Mouse (Mus musculus): ENCODE results near the gene Dnajb1. TPM values are rescaled to one million over a fixed set of nuclear protein-coding genes. Genes with fewer than 3 reads are reported as not detected.

Dnajb1 gene
- polyA plus RNA-seq, 1 experiment from 2014 or later = 69.6 TPM

DNA sequence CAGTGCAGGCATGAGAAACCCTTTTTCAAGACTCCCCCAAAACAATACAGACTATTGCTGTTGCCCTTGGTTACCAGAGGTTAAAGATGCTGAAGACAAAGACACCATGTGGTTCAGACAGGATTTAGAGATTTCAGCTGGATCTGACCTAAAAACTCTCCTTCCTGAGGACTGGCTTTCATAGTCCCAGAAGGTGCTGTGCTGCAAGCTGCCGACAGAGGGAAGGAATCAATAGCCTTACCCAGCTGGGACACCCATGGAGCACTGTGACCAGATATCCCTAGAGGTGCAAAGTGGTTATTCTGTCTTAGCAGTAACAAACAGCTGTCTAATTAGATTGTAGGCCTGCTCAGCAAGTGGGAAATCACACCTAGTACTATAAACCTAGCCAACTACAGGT lies 9.8 kb upstream of the Dnajb1 start:
- no peak overlapping the region for H3K4me3 ChIP-seq (replicated peaks; ENCODE audit: low read length)
- ATAC-seq (ENCODE audit: insufficient read depth, low FRiP score) = no peak
- no peak overlapping the region for H3K4me2 ChIP-seq (ENCODE audit: low read depth, low read length)
- no peak overlapping the region for H3K27ac ChIP-seq (ENCODE audit: low read length)
- no peaks in the 10 kb centered on the region for H3K36me3 ChIP-seq (ENCODE audit: control insufficient read depth, insufficient read depth, low read length)
- no peaks in the 10 kb centered on the region for H3K27me3 ChIP-seq (ENCODE audit: control insufficient read depth, insufficient read depth, low read length)
- peaks cover 8% of the 10 kb centered on the region; the same call in 1 of the 2 replicates for H3K4me1 ChIP-seq (ENCODE audit: control insufficient read depth, insufficient read depth, low read length)
- H3K9ac ChIP-seq (ENCODE audit: low read length) = no peak overlapping the region
- 25% methylated on average over 1 of the region's 1 CpGs for WGBS
- H3K9me3 ChIP-seq (replicated peaks; ENCODE audit: control insufficient read depth, low read length) = no peaks in the 10 kb centered on the region

DNA sequence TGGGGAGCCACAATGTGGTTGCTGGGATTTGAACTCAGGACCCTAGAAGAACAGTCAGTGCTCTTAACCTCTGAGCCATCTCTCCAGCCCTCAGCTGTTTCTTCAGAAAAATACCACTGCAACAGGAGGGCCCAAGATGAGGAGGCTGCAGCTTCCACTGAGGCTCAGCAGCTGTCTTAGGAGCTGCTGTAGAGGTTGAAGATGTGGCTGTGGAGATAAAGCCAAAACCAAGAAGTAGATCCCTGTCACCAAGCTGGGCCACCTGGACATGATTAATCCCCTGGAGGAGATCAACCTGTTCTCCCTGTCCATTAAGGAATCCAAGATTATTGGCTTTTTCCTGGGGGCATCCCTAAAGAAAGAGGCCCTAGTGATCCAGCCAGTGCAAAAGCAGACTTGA lies 8.2 kb upstream of the Dnajb1 start:
- Histone ChIP-seq H3K9me3 (replicated peaks; ENCODE audit: control insufficient read depth, low read length) (no peaks in the 10 kb centered on the region), H3K9ac (ENCODE audit: low read length) (no peak overlapping the region), H3K27ac (ENCODE audit: low read length) (no peak overlapping the region), H3K27me3 (ENCODE audit: control insufficient read depth, insufficient read depth, low read length) (no peaks in the 10 kb centered on the region), H3K36me3 (ENCODE audit: control insufficient read depth, insufficient read depth, low read length) (no peaks in the 10 kb centered on the region), H3K4me2 (ENCODE audit: low read depth, low read length) (no peak overlapping the region), H3K4me1 (ENCODE audit: control insufficient read depth, insufficient read depth, low read length) (0 out of 2 replicates have a peak, but pooled peaks cover 5% of the 10 kb centered on the region), H3K4me3 (replicated peaks; ENCODE audit: low read length) (no peak overlapping the region)
- no peak for ATAC-seq (ENCODE audit: insufficient read depth, low FRiP score)

DNA sequence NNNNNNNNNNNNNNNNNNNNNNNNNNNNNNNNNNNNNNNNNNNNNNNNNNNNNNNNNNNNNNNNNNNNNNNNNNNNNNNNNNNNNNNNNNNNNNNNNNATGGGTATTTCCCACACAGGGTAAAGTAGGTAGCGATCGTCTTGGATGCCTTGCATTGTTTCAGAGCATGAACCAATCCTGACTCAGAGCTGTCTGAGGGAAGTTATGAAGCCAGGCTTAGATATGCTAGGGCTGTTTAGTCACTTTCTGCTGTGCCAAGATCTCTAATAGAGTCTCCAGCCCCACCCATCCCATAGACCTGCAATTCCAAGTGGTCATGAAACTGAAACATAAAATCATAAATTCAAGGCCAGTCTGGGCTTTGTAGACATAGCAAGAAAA lies 5.4 kb upstream of the Dnajb1 start:
- H3K4me1 ChIP-seq (ENCODE audit: control insufficient read depth, insufficient read depth, low read length) = 0 out of 2 replicates have a peak, but pooled peaks cover 5% of the 10 kb centered on the region
- peak; percentile 35 for ATAC-seq (ENCODE audit: insufficient read depth, low FRiP score)
- H3K27me3 ChIP-seq (ENCODE audit: control insufficient read depth, insufficient read depth, low read length) = no peaks in the 10 kb centered on the region
- H3K27ac ChIP-seq (ENCODE audit: low read length) = peak overlapping the region; percentile 89
- H3K36me3 ChIP-seq (ENCODE audit: control insufficient read depth, insufficient read depth, low read length) = no peaks in the 10 kb centered on the region
- no peak overlapping the region for H3K9ac ChIP-seq (ENCODE audit: low read length)
- 65% methylated on average over 2 of the region's 2 CpGs for WGBS
- no peak overlapping the region for H3K4me3 ChIP-seq (replicated peaks; ENCODE audit: low read length)
- no peaks in the 10 kb centered on the region for H3K9me3 ChIP-seq (replicated peaks; ENCODE audit: control insufficient read depth, low read length)
- H3K4me2 ChIP-seq (ENCODE audit: low read depth, low read length) = no peak overlapping the region

DNA sequence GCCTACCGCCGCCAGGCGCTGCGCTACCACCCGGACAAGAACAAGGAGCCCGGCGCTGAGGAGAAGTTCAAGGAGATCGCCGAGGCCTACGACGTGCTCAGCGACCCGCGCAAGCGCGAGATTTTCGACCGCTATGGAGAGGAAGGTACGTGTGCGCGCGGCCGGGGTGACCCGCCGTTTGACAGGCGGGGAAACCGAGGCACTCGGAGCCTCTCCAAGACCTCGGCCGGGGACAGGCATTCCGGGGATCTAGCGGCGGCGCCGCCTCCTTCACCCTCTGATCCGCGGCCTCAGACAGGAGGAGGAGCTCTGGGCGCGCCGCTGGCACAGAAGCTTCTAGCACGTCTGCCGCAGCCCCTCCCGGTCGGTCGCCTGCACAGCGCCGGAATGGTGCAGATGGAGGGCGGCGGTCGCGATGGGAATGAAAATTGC lies 421 bp downstream of the Dnajb1 start:
- H3K4me2 ChIP-seq (ENCODE audit: low read depth, low read length) = peak overlapping the region; percentile 78
- no peaks in the 10 kb centered on the region for H3K27me3 ChIP-seq (ENCODE audit: control insufficient read depth, insufficient read depth, low read length)
- peaks cover 15% of the 10 kb centered on the region for H3K4me1 ChIP-seq (ENCODE audit: control insufficient read depth, insufficient read depth, low read length)
- H3K27ac ChIP-seq (ENCODE audit: low read length) = peak overlapping the region; percentile 98
- peak overlapping the region; percentile 83 for H3K4me3 ChIP-seq (replicated peaks; ENCODE audit: low read length)
- no peaks in the 10 kb centered on the region for H3K9me3 ChIP-seq (replicated peaks; ENCODE audit: control insufficient read depth, low read length)
- peaks cover 23% of the 10 kb centered on the region for H3K36me3 ChIP-seq (ENCODE audit: control insufficient read depth, insufficient read depth, low read length)
- WGBS = under 1% methylated on average over 51 of the region's 51 CpGs
- ATAC-seq (ENCODE audit: insufficient read depth, low FRiP score) = peak; percentile 74
- H3K9ac ChIP-seq (ENCODE audit: low read length) = peak overlapping the region; percentile 92

DNA sequence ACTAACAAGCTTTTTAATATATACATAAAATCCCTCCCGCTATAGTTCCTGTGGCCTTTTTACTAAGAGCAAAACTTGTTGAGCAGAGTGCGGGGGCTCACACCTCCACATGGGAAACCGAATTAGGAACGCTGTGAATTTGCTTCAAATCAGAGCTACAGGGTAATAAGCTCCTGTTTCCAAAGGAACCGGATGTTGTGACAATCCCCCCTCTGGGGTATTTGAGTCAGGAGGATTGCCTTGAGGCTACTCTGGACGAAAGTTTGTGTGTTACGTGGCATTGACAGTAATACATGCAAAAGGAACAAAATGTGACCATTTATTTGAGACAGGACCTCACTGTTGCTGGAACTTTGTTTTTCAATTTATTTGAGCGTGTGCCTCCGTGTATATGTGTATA lies 1.1 kb downstream of the Dnajb1 start:
- H3K4me2 ChIP-seq (ENCODE audit: low read depth, low read length) = peak overlapping the region; percentile 78
- no peaks in the 10 kb centered on the region for H3K27me3 ChIP-seq (ENCODE audit: control insufficient read depth, insufficient read depth, low read length)
- H3K4me3 ChIP-seq (replicated peaks; ENCODE audit: low read length) = peak overlapping the region; percentile 83
- peak overlapping the region; percentile 92 for H3K9ac ChIP-seq (ENCODE audit: low read length)
- H3K36me3 ChIP-seq (ENCODE audit: control insufficient read depth, insufficient read depth, low read length) = peaks cover 23% of the 10 kb centered on the region
- H3K27ac ChIP-seq (ENCODE audit: low read length) = peak overlapping the region; percentile 98
- WGBS = 22% methylated on average over 9 of the region's 9 CpGs
- ATAC-seq (ENCODE audit: insufficient read depth, low FRiP score) = no peak
- peaks cover 15% of the 10 kb centered on the region for H3K4me1 ChIP-seq (ENCODE audit: control insufficient read depth, insufficient read depth, low read length)
- no peaks in the 10 kb centered on the region for H3K9me3 ChIP-seq (replicated peaks; ENCODE audit: control insufficient read depth, low read length)

DNA sequence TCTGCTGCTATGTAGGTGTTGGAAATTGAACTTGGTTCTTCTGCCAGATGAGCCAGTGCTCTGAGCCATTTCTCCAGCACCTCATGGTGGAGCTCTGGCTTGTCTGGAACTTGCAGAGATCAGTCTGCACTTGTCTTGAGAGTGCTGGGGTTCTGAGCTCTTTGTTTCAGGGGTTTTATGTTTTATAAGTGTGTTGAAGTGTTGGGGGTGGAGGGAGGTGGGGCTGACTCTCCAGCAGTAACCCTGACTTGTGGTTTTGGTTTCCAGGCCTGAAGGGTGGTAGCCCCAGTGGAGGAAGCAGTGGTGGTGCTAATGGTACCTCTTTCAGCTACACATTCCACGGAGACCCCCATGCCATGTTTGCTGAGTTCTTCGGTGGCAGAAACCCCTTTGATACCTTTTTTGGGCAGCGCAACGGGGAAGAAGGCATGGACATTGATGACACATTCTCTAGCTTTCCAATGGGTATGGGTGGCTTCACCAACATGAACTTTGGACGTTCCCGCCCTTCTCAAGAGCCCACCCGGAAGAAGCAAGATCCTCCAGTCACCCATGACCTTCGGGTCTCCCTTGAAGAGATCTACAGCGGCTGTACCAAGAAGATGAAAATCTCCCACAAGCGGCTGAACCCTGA lies 1.7 kb downstream of the Dnajb1 start:
- H3K4me2 ChIP-seq (ENCODE audit: low read depth, low read length) = peak overlapping the region; percentile 78
- 87% methylated on average over 10 of the region's 10 CpGs for WGBS
- no peak for ATAC-seq (ENCODE audit: insufficient read depth, low FRiP score)
- peak overlapping the region; percentile 92 for H3K9ac ChIP-seq (ENCODE audit: low read length)
- H3K4me1 ChIP-seq (ENCODE audit: control insufficient read depth, insufficient read depth, low read length) = peaks cover 15% of the 10 kb centered on the region
- H3K9me3 ChIP-seq (replicated peaks; ENCODE audit: control insufficient read depth, low read length) = no peaks in the 10 kb centered on the region
- H3K36me3 ChIP-seq (ENCODE audit: control insufficient read depth, insufficient read depth, low read length) = peaks cover 23% of the 10 kb centered on the region
- H3K27ac ChIP-seq (ENCODE audit: low read length) = peak overlapping the region; percentile 98; the same call in 1 of the 2 replicates
- H3K4me3 ChIP-seq (replicated peaks; ENCODE audit: low read length) = peak overlapping the region; percentile 83
- H3K27me3 ChIP-seq (ENCODE audit: control insufficient read depth, insufficient read depth, low read length) = no peaks in the 10 kb centered on the region

DNA sequence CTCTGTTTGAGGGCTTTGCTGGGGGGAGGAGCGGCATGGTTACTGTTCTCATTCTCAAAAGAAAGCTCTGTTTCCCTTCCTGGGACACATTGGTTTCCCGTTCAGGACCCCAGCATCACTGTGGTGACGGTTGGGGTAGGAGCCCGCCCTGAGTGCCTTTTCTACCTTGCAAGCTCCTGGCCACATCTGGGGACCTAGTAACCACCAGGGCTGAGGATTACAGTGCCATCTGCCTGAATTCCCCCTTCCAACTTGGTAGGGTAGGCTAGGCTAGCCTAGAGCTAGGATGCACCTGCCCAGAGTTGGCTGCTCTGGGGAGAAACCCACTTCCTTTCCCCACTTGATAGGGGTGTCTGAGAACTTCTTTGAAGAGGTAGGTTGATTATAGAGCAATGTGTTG lies 3.9 kb downstream of the Dnajb1 start:
- no peaks in the 10 kb centered on the region for H3K9me3 ChIP-seq (replicated peaks; ENCODE audit: control insufficient read depth, low read length)
- H3K4me3 ChIP-seq (replicated peaks; ENCODE audit: low read length) = no peak overlapping the region
- peaks cover 23% of the 10 kb centered on the region for H3K36me3 ChIP-seq (ENCODE audit: control insufficient read depth, insufficient read depth, low read length)
- 94% methylated on average over 4 of the region's 4 CpGs for WGBS
- H3K27ac ChIP-seq (ENCODE audit: low read length) = no peak overlapping the region
- H3K4me1 ChIP-seq (ENCODE audit: control insufficient read depth, insufficient read depth, low read length) = peaks cover 15% of the 10 kb centered on the region
- no peak for ATAC-seq (ENCODE audit: insufficient read depth, low FRiP score)
- H3K27me3 ChIP-seq (ENCODE audit: control insufficient read depth, insufficient read depth, low read length) = no peaks in the 10 kb centered on the region
- H3K4me2 ChIP-seq (ENCODE audit: low read depth, low read length) = no peak overlapping the region
- H3K9ac ChIP-seq (ENCODE audit: low read length) = no peak overlapping the region

DNA sequence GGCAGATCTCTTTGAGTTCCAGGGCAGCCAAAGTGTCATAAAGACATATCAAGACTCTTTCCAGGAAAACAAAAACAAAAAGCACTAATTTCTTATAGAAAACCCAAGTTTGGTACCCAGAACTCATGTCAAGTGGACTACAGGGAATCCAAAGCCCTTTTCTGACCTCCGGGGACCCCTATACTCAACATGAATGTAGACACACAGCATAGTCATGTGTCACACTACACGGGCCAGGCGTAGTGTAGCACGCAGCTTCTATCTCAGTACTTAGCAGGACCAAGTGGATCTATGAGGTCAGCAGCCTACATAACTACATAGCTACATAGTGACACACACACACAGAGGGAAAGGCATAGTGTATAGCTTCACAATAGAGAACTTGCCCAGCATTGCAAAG lies 5.7 kb downstream of the Dnajb1 start:
- H3K4me3 ChIP-seq (replicated peaks; ENCODE audit: low read length) = no peak overlapping the region
- ATAC-seq (ENCODE audit: insufficient read depth, low FRiP score) = no peak
- 96% methylated on average over 4 of the region's 4 CpGs for WGBS

DNA sequence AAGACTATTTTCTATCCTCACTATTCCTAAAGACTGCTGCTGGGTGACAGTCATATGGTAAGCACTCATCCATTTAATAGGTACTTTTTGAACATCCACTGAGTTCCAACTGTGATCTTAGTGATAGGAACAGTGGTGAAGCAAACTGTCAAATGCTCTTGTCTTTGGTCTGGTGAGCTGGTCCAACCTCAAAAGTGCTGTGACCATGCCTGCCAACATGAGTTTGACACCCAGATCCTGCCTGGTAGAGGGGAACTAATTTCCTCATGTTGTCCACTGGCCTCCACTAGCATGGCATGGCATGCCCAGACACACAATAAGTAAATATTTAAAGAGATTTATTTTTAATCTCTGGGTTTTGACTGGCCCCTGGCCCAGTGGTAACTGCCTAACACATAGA lies 8.6 kb downstream of the Dnajb1 start:
- no peak for ATAC-seq (ENCODE audit: insufficient read depth, low FRiP score)
- Histone ChIP-seq H3K27me3 (ENCODE audit: control insufficient read depth, insufficient read depth, low read length) (no peaks in the 10 kb centered on the region), H3K9ac (ENCODE audit: low read length) (no peak overlapping the region), H3K4me2 (ENCODE audit: low read depth, low read length) (no peak overlapping the region), H3K4me3 (replicated peaks; ENCODE audit: low read length) (no peak overlapping the region), H3K36me3 (ENCODE audit: control insufficient read depth, insufficient read depth, low read length) (peaks cover 9% of the 10 kb centered on the region), H3K4me1 (ENCODE audit: control insufficient read depth, insufficient read depth, low read length) (no peaks in the 10 kb centered on the region), H3K9me3 (replicated peaks; ENCODE audit: control insufficient read depth, low read length) (no peaks in the 10 kb centered on the region), H3K27ac (ENCODE audit: low read length) (no peak overlapping the region)

More for the DNA sequence above, 5.7 kb downstream of the Dnajb1 start:
- Histone ChIP-seq H3K4me2 (ENCODE audit: low read depth, low read length) (no peak overlapping the region), H3K9me3 (replicated peaks; ENCODE audit: control insufficient read depth, low read length) (no peaks in the 10 kb centered on the region), H3K27ac (ENCODE audit: low read length) (no peak overlapping the region), H3K36me3 (ENCODE audit: control insufficient read depth, insufficient read depth, low read length) (peaks cover 23% of the 10 kb centered on the region), H3K9ac (ENCODE audit: low read length) (no peak overlapping the region), H3K27me3 (ENCODE audit: control insufficient read depth, insufficient read depth, low read length) (no peaks in the 10 kb centered on the region), H3K4me1 (ENCODE audit: control insufficient read depth, insufficient read depth, low read length) (peaks cover 15% of the 10 kb centered on the region)

All from stomach, embryonic 16.5 days (tissue).